8 mouse cellular contexts compared by ENCODE assay signal in the genomic region with DNA sequence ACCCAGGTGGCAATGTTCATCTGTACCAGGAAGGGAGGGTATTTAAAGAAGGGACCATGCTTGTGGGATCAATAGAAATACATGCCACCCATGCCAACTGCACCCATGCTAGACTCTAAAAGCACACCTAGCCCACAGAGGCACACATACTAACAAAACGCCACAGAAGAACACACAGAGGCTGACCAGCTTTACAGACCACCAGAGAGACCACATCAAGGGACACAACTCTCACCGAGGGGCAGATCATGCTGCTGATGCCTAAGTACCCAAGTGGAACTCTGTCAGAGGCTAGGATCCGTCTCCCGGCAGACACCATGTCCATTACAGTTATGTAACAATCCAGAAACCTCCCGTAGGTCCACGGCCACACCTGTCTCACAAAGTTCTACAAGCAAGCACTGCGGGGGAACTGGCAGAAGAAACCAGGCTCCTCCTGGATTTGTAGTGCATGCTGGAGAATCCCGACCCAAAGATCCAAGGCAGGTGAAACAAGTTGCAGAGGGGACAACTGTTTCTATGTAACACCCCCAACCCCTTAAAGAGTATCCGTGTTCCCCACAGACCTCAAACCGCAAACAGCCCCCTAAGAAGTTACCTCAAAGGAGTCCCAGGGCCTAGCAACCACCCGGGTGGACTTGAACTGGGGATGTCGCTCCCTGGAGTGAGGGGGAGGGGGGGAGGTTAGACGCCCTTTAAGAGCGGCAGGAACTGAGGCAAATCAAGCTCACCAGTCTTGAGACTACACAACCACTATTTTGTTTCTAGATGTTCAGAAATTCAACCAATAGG. TPM values are rescaled to one million over a fixed set of nuclear protein-coding genes. Genes with fewer than 3 reads are reported as not detected.
DNase-seq lines count a peak whose midpoint lies in the region; ATAC-seq and TF ChIP-seq lines count a peak whose summit lies in the region.

No protein-coding gene starts in this region.

- H3K4me3 ChIP-seq in cerebellum, adult 2 months (replicated peaks; ENCODE audit: insufficient read depth, low read depth, low read length): peak overlapping the region; percentile 94
- peak overlapping the region; percentile 66 for H3K4me3 ChIP-seq in C2C12 (ENCODE audit: insufficient read depth, poor library complexity, severe bottlenecking)
- peak overlapping the region; percentile 81 for H3K4me3 ChIP-seq in forebrain, embryonic 13.5 days
- peak overlapping the region; percentile 98 for H3K4me3 ChIP-seq in liver, embryonic 11.5 days (ENCODE audit: low read depth, low read length)

- DNase-seq in cerebellum, adult 2 months: peak; percentile 55 to 61
- DNase-seq in cerebellum, postnatal 36 days: no peak
- DNase-seq in liver, embryonic 11.5 days (ENCODE audit: low spot score): no peak
- DNase-seq in thymus, postnatal 14 days: peak; percentile 44
- no peak for DNase-seq in left cerebral cortex, postnatal 14 days (ENCODE audit: low spot score in 2 of 2)
- DNase-seq in adrenal gland, adult 2 months: no peak

- H3K27me3 ChIP-seq in cerebellum, adult 2 months (ENCODE audit: control insufficient read depth, insufficient read depth, low read length): no peaks in the 10 kb centered on the region
- H3K27me3 ChIP-seq in C2C12 (ENCODE audit: control insufficient read depth, insufficient read depth, insufficient read length): no peaks in the 10 kb centered on the region
- no peaks in the 10 kb centered on the region for H3K27me3 ChIP-seq in forebrain, embryonic 13.5 days
- no peaks in the 10 kb centered on the region for H3K27me3 ChIP-seq in liver, embryonic 11.5 days (replicated peaks; ENCODE audit: control insufficient read depth, insufficient read depth, low read length)

- TF ChIP-seq POLR2A in cerebellum, adult 2 months (IDR thresholded peaks at IDR 0.05; ENCODE audit: borderline replicate concordance, insufficient read depth, low read length): no peak

- peak overlapping the region; percentile 72 for H3K27ac ChIP-seq in cerebellum, adult 2 months (ENCODE audit: insufficient read depth, low read length)
- H3K27ac ChIP-seq in forebrain, embryonic 13.5 days: no peak overlapping the region
- H3K27ac ChIP-seq in liver, embryonic 11.5 days (ENCODE audit: low read depth, low read length): no peak overlapping the region

- TF ChIP-seq CTCF in cerebellum, adult 2 months (IDR thresholded peaks at IDR 0.05; ENCODE audit: borderline replicate concordance, insufficient read depth, low read depth, low read length): no peak
- TF ChIP-seq CTCF in C2C12 (IDR thresholded peaks at IDR 0.05; ENCODE audit: control insufficient read depth, insufficient read depth, insufficient read length): no peak

- WGBS in cerebellum, adult 2 months: 5% methylated on average over 14 of the region's 14 CpGs
- 21% methylated on average over 14 of the region's 14 CpGs for WGBS in forebrain, embryonic 13.5 days
- 24% methylated on average over 14 of the region's 14 CpGs for WGBS in liver, embryonic 11.5 days

- H3K9ac ChIP-seq in forebrain, embryonic 13.5 days: peak overlapping the region; percentile 91
- peak overlapping the region; percentile 98 for H3K9ac ChIP-seq in liver, embryonic 11.5 days (ENCODE audit: low read depth, low read length)

- H3K4me2 ChIP-seq in forebrain, embryonic 13.5 days: peak overlapping the region; percentile 76
- peak overlapping the region; percentile 96 for H3K4me2 ChIP-seq in liver, embryonic 11.5 days

- peaks cover 62% of the 10 kb centered on the region for H3K79me3 ChIP-seq in C2C12 (ENCODE audit: low read depth)

- peak overlapping the region; percentile 63 for H3ac ChIP-seq in C2C12 (ENCODE audit: control insufficient read depth, insufficient read length, low read depth)

- no peak for ATAC-seq in forebrain, embryonic 13.5 days
- ATAC-seq in liver, embryonic 11.5 days (replicated peaks; ENCODE audit: low FRiP score): no peak

- intact Hi-C loops in left cerebral cortex, postnatal 14 days (cut with DNase I): no loop called here

- no peaks in the 10 kb centered on the region for H3K9me3 ChIP-seq in forebrain, embryonic 13.5 days (replicated peaks)
- H3K9me3 ChIP-seq in liver, embryonic 11.5 days (ENCODE audit: control insufficient read depth, low read length): no peaks in the 10 kb centered on the region

- H3K36me3 ChIP-seq in C2C12 (ENCODE audit: control insufficient read depth, insufficient read depth): peaks cover 4% of the 10 kb centered on the region
- peaks cover 5% of the 10 kb centered on the region for H3K36me3 ChIP-seq in forebrain, embryonic 13.5 days (ENCODE audit: poor library complexity, severe bottlenecking)
- peaks cover 6% of the 10 kb centered on the region; the same call in 1 of the 2 replicates for H3K36me3 ChIP-seq in liver, embryonic 11.5 days (ENCODE audit: control insufficient read depth, insufficient read depth, low read length)

- H3K79me2 ChIP-seq in C2C12 (ENCODE audit: control insufficient read depth, insufficient read depth): peaks cover 69% of the 10 kb centered on the region

- H3K4me1 ChIP-seq in cerebellum, adult 2 months (ENCODE audit: control insufficient read depth, insufficient read depth, low read length): peaks cover 38% of the 10 kb centered on the region
- H3K4me1 ChIP-seq in forebrain, embryonic 13.5 days: peaks cover 63% of the 10 kb centered on the region
- H3K4me1 ChIP-seq in liver, embryonic 11.5 days (replicated peaks; ENCODE audit: control insufficient read depth, insufficient read depth, low read length): peaks cover 42% of the 10 kb centered on the region

TF ChIP-seq in C2C12, 6 proteins besides CTCF, POLR2A, EP300 and RAD21:
- TF ChIP-seq MYOG (IDR thresholded peaks at IDR 0.05; ENCODE audit: control insufficient read depth, extremely low read depth, insufficient read length) (no peak), CEBPB (IDR thresholded peaks at IDR 0.05; ENCODE audit: low read depth) (no peak), MAX (IDR thresholded peaks at IDR 0.05) (no peak), MYOD1 (IDR thresholded peaks at IDR 0.05; ENCODE audit: control insufficient read depth, insufficient read length, low read depth) (no peak), FOSL1 (IDR thresholded peaks at IDR 0.05; ENCODE audit: insufficient read depth, low read length, poor library complexity, severe bottlenecking) (no peak), USF1 (IDR thresholded peaks at IDR 0.05; ENCODE audit: low read depth) (no peak)

RNA-seq across cellular contexts. Expression of a gene that starts 1.2 kb away (rescaled TPM):
- 67.1 and 68.8 TPM in 2 replicates for polyA plus RNA-seq in cerebellum, adult 2 months (2012; rRNA removed)
- 93.7 TPM for polyA plus RNA-seq in C2C12 (2012; fragmentation: generic; extraction: Trizol)
- polyA plus RNA-seq in forebrain, embryonic 13.5 days (2015; fragmentation: Nextera tagmentation; extraction: Ambion mirVana): 85.5 and 89.6 TPM in 2 replicates
- 278 and 320 TPM in 2 replicates for polyA plus RNA-seq in liver, embryonic 11.5 days (2014; fragmentation: Nextera tagmentation; extraction: Ambion mirVana)
- total RNA-seq in left cerebral cortex, postnatal 14 days (2021): 10 to 100 TPM; 64.2 to 68.9 TPM
- 100 to 1,000 TPM in 1 of 2 experiments, 10 to 100 TPM in 1; 92.2 to 113 TPM for total RNA-seq in adrenal gland, adult 2 months (2021)
- 22.7 and 31.0 TPM in 2 replicates for polyA plus RNA-seq in adrenal gland, adult 2 months (2012; rRNA removed)

RNA-seq across cellular contexts. Expression of a gene that starts 2.1 kb away (rescaled TPM):
- polyA plus RNA-seq in cerebellum, adult 2 months (2012; rRNA removed): 26.2 and 27.4 TPM in 2 replicates
- 19.2 TPM for polyA plus RNA-seq in C2C12 (2012; fragmentation: generic; extraction: Trizol)
- polyA plus RNA-seq in forebrain, embryonic 13.5 days (2015; fragmentation: Nextera tagmentation; extraction: Ambion mirVana): 7.3 and 7.5 TPM in 2 replicates
- polyA plus RNA-seq in liver, embryonic 11.5 days (2014; fragmentation: Nextera tagmentation; extraction: Ambion mirVana): 5.3 and 6.2 TPM in 2 replicates
- total RNA-seq in left cerebral cortex, postnatal 14 days (2021): 10 to 100 TPM; 36.8 to 37.4 TPM
- total RNA-seq in adrenal gland, adult 2 months (2021): 10 to 100 TPM; 18.8 to 18.9 TPM
- polyA plus RNA-seq in adrenal gland, adult 2 months (2012; rRNA removed): 22.7 and 24.0 TPM in 2 replicates

Comparison
In these comparisons a context has a peak if more than half of its experiments do, and no peak if none do; other contexts are left out.
1. DNase-seq: peak in cerebellum, adult 2 months (2 of 2) and thymus, postnatal 14 days (single experiment); none in cerebellum, postnatal 36 days (0 of 2), liver, embryonic 11.5 days (single experiment), left cerebral cortex, postnatal 14 days (0 of 2) and adrenal gland, adult 2 months (single experiment).
2. Peak in every context shown above with its lines, with median percentiles within 50 percentile points of each other: H3K4me3 ChIP-seq.